Mouse (Mus musculus) neural tube, embryonic 11.5 days (tissue): Measurements from ENCODE around the gene Bola1. TPM values are rescaled to one million over a fixed set of nuclear protein-coding genes. Genes with fewer than 3 reads are reported as not detected.
A peak's percentile ranks its signal among the peaks of the same experiment; 100 is the strongest.
"Not testable (repeated sequence)": the region's sequence is repeated elsewhere in the genome, so short reads cannot be mapped to it uniquely, and the experiment has no call there.

ENCODE experiments used
- ATAC-seq: fragments of 200-750 bp; cut with Nextera tagmentation; 2 replicates; pipeline ENCODE4 v1.8.0; 2017; ENCODE audit warnings: moderate number of reproducible peaks, mild to moderate bottlenecking, moderate TSS enrichment, moderate library complexity; ENCODE audit not compliant: insufficient read depth, low FRiP score, low TSS enrichment
- DNase-seq: peaks from one replicate; pipeline ENCODE4 v3.0.0-alpha.2; 2015; ENCODE audit warnings: low spot score
- H3K27ac ChIP-seq: fragments of 300-500 bp; sonication (generic); 2 replicates; pipeline ENCODE4 v1.5.1; 2014; ENCODE audit warnings: low read depth, mild to moderate bottlenecking, low read length
- H3K27me3 ChIP-seq: fragments of 300-500 bp; sonication (generic); 2 replicates; pipeline ENCODE4 v1.6.1; 2014; ENCODE audit warnings: mild to moderate bottlenecking, low read length, mixed read lengths; ENCODE audit not compliant: control insufficient read depth, insufficient read depth
- H3K36me3 ChIP-seq: fragments of 300-500 bp; sonication (generic); 2 replicates; pipeline ENCODE4 v1.6.1; 2014; ENCODE audit warnings: mild to moderate bottlenecking, low read length, moderate library complexity, mixed read lengths; ENCODE audit not compliant: control insufficient read depth, insufficient read depth
- H3K4me1 ChIP-seq: fragments of 300-500 bp; sonication (generic); 2 replicates; pipeline ENCODE4 v1.6.1; 2014; ENCODE audit warnings: low read length, mixed read lengths; ENCODE audit not compliant: control insufficient read depth, insufficient read depth
- H3K4me2 ChIP-seq: fragments of 300-500 bp; sonication (generic); 2 replicates; pipeline ENCODE4 v1.6.1; 2014; ENCODE audit warnings: low read depth, mild to moderate bottlenecking, moderate library complexity
- H3K4me3 ChIP-seq: fragments of 300-500 bp; sonication (generic); 2 replicates; pipeline ENCODE4 v1.5.1; 2014; ENCODE audit warnings: low read depth, low read length
- H3K9ac ChIP-seq: fragments of 300-500 bp; sonication (generic); 2 replicates; pipeline ENCODE4 v1.6.1; 2014; ENCODE audit warnings: mild to moderate bottlenecking, low read length
- H3K9me3 ChIP-seq: fragments of 300-500 bp; sonication (generic); 2 replicates; pipeline ENCODE4 v1.6.1; 2016; ENCODE audit warnings: low read length; ENCODE audit not compliant: control insufficient read depth
- WGBS: fragments of 180-500 bp; shearing (Covaris S2); extraction: QIAGEN DNeasy Blood & Tissue Kit; methylation state at CpG from one replicate; pipeline ENCODE4 v1.1.7; 2014; 5-methylcytosine and 5-hydroxymethylcytosine counted together
- polyA plus RNA-seq: library from polyadenylated mRNA; unstranded; fragments of >200 nt; fragmentation: Nextera tagmentation; extraction: Ambion mirVana; gene quantifications from 2 replicates; pipeline ENCODE4 v1.2.1, GENCODE M21; 2014

The Bola1 gene
- polyA plus RNA-seq, 1 experiment from 2014 or later: 70.4 TPM

DNA sequence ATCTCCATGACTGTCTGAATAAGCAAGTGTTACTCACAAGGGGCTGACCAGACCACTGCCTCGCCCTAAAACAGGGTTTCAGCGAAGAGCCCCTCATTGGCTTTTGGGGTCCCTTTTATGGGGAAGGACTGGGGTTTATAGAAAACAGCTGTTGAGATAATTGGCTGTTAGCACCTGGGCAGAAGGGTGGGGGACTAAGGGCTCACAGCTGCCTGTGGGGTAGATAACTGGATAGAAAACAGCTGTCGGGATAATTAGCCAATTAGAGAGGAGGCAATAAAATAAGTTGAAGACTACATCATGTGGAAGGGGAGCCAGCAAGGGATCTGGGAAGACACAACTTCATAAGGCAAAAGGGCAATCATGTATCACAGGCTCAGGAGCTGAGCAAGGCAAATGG, 31.4 kb upstream of the Bola1 start:
- Histone ChIP-seq H3K4me2 (no peak overlapping the region), H3K27me3 (no peaks in the 10 kb centered on the region), H3K9me3 (no peaks in the 10 kb centered on the region), H3K36me3 (no peaks in the 10 kb centered on the region), H3K4me1 (0 out of 2 replicates have a peak, but pooled peaks cover 2% of the 10 kb centered on the region), H3K4me3 (no peak overlapping the region), H3K9ac (no peak overlapping the region), H3K27ac (no peak overlapping the region)
- WGBS: 61% methylated on average over 3 of the region's 3 CpGs
- ATAC-seq: no peak
- DNase-seq: no peak

- H3K36me3 ChIP-seq: no peaks in the 10 kb centered on the region
- H3K4me1 ChIP-seq: peaks cover 7% of the 10 kb centered on the region; the same call in 1 of the 2 replicates
- no peak for ATAC-seq
- no peaks in the 10 kb centered on the region for H3K9me3 ChIP-seq
- no peak overlapping the region for H3K9ac ChIP-seq
- no peak overlapping the region for H3K27ac ChIP-seq
- no peak for DNase-seq
- H3K27me3 ChIP-seq: no peaks in the 10 kb centered on the region
- H3K4me3 ChIP-seq: peak overlapping the region; percentile 10; the same call in 1 of the 2 replicates
- WGBS: 62% methylated on average over 4 of the region's 4 CpGs
- peak overlapping the region; percentile 21 for H3K4me2 ChIP-seq
Measured at GRCm38 (mm10) chr3:96249034-96249345, 29.5 kb upstream of the Bola1 start.

GRCm38 (mm10) chr3:96248141-96249033, 28.9 kb upstream of the Bola1 start:
- whole genome bisulfite sequencing: 51% methylated on average over 6 of the region's 6 CpGs
- Histone ChIP-seq H3K9ac (no peak overlapping the region), H3K4me1 (peaks cover 7% of the 10 kb centered on the region; the same call in 1 of the 2 replicates), H3K4me2 (peak overlapping the region; percentile 54), H3K9me3 (no peaks in the 10 kb centered on the region), H3K4me3 (peak overlapping the region; percentile 32), H3K27me3 (no peaks in the 10 kb centered on the region), H3K27ac (no peak overlapping the region), H3K36me3 (no peaks in the 10 kb centered on the region)
- no peak for ATAC-seq
- DNase-seq: no peak

DNA sequence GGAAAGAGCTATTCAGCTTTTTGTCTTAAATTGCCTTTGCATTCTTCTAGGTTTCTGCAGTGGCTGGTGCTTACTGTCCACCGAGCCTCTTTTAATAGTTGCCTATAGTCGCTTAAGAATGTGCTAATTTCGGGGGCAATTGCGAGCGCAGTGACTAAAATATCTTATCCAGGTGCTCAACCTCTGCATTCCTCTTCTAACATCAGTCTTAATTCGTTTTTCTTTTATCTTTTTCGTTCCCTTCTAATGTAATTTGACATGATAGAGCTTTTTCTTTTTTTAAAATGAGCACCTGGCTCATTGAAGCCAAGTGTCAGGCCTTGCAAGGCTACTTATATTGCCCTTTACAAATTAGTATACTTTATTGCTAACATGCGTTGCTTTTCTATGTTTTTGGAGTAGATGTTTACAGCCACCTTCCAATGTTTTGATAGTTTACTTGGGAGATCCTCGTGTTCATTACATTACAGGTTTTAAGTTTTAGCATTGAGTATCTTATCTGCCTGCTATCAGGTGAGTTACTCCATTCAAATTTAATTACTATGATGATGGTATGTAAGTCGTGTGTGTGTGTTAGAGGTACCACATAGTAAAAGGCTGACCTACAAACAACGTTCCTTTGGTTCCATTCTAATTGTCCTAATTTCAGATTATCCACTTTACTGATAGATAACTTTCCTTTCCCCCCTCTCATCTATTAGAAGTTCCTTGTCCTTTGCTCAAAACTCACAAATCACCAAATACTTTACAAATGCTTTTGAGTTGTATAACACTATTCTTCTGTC, 28.0 kb upstream of the Bola1 start:
- peak; percentile 25 for DNase-seq

GRCm38 (mm10) chr3:96246427-96246856, 26.9 kb upstream of the Bola1 start, which contains the start of gene Hist2h3c1:
Gene Hist2h3c1 (plus strand): TSS chr3:96246685.
- H3K9me3 ChIP-seq: not testable (repeated sequence)

More for the DNA sequence above, 28.0 kb upstream of the Bola1 start:
- Histone ChIP-seq H3K4me1 (peaks cover 7% of the 10 kb centered on the region; the same call in 1 of the 2 replicates), H3K4me2 (peak overlapping the region; percentile 54), H3K27ac (no peak overlapping the region; the same call in 1 of the 2 replicates), H3K27me3 (no peaks in the 10 kb centered on the region), H3K9me3 (no peaks in the 10 kb centered on the region), H3K36me3 (no peaks in the 10 kb centered on the region), H3K9ac (peak overlapping the region; percentile 64), H3K4me3 (peak overlapping the region; percentile 32)
- ATAC-seq: no peak
- WGBS: 2% methylated on average over 11 of the region's 11 CpGs

DNA sequence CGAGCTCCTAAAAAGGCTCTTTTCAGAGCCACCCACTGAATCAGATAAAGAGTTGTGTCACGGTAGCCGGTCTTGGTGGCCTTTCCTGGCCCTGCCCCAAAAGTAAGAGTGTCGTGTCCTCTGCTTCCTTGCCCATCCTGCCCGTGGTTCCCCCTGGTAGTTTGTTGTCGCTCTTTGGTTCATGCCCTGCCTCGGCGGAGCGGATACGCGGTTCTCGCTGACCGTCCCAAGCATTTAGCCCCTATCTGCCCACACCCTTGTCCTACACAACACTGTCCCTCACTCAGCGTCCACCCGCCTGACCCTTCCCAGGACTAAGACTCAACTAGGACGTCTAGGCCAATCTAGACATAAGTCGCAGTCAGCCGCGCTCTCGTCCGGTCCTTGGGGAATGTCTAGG, 26.5 kb upstream of the Bola1 start:
- not testable (repeated sequence) for H3K4me2 ChIP-seq, H3K9me3 ChIP-seq, H3K27me3 ChIP-seq, DNase-seq, H3K36me3 ChIP-seq, H3K27ac ChIP-seq, H3K4me1 ChIP-seq, H3K9ac ChIP-seq
- WGBS: 0% methylated on average over 10 of the region's 21 CpGs
- ATAC-seq: peak; percentile 21
- peak overlapping the region; percentile 23; the same call in 1 of the 2 replicates for H3K4me3 ChIP-seq

More at GRCm38 (mm10) chr3:96246427-96246856, 26.9 kb upstream of the Bola1 start, which contains the start of gene Hist2h3c1:
- H3K27me3 ChIP-seq, DNase-seq, H3K4me1 ChIP-seq, H3K36me3 ChIP-seq, H3K27ac ChIP-seq: not testable (repeated sequence)
- peak; percentile 91 for ATAC-seq
- WGBS: no CpG with 5 or more reads among the region's 47 CpGs
- H3K4me2 ChIP-seq: peak within 1 kb of the TSS; percentile 54
- H3K4me3 ChIP-seq: peak within 1 kb of the TSS; percentile 32
- H3K9ac ChIP-seq: peak within 1 kb of the TSS; percentile 64

GRCm38 (mm10) chr3:96245003-96245886, 25.7 kb upstream of the Bola1 start, which contains the start of gene Hist2h2aa1:
Gene Hist2h2aa1 (plus strand): TSS chr3:96245497.
- WGBS: under 1% methylated on average over 27 of the region's 88 CpGs
- Histone ChIP-seq H3K4me3 (peak within 1 kb of the TSS; percentile 38), H3K4me2 (peak within 1 kb of the TSS; percentile 56), H3K27ac (peak within 1 kb of the TSS; percentile 86), H3K9ac (peak within 1 kb of the TSS; percentile 72)
- not testable (repeated sequence) for H3K4me1 ChIP-seq, H3K9me3 ChIP-seq, H3K27me3 ChIP-seq, H3K36me3 ChIP-seq
- peak; percentile 75 for DNase-seq
- ATAC-seq: peak; percentile 82
